Mouse (Mus musculus): ENCODE measurements around the gene Mapk8ip2. TPM values are rescaled to one million over a fixed set of nuclear protein-coding genes. Genes with fewer than 3 reads are reported as not detected.

The Mapk8ip2 gene
- polyA plus RNA-seq (2014; fragmentation: Nextera tagmentation; extraction: Ambion mirVana), result 0.34 and 0.37 TPM in 2 replicates

DNA sequence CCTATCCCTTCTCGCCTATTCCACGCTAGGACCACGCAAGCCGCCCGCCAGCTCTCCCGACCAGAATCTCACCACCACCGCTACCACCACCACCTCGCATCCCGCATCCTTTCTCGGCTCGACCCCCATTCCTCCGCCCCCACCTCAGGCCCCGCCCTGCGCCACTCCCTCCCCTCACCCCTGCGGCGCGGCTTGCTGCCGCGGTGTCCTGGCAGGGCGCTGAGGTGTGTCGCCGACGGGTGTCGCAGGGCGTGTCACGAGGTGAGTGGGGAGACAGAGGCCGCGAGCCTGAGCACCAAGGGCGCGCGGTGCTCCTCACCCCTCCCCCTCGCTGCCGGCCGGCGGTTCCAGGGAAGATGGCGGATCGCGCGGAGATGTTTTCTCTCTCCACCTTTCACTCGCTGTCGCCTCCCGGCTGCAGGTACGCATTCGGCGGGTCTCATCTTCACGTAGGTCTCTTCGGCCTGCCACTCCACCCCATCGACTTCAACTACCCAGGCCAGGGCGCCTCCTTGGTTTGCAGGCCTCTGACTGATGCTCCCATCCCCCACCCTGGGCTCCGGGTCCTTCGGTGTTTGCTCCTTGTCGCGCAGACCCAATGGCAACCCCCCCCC, at the start of gene Mapk8ip2:
Gene Mapk8ip2 (plus strand): TSS at position 49 of the 614 bp plus-strand sequence.
- no peaks in the 10 kb centered on the region for H3K36me3 ChIP-seq (ENCODE audit: control insufficient read depth, insufficient read depth, low read length)
- H3K9me3 ChIP-seq (ENCODE audit: control insufficient read depth, low read length), result no peaks in the 10 kb centered on the region
- ATAC-seq (ENCODE audit: low FRiP score, low TSS enrichment), result peak; percentile 40
- peak within 1 kb of the TSS; percentile 50 for H3K4me3 ChIP-seq (ENCODE audit: low read length)
- no peak within 1 kb of the TSS for H3K27ac ChIP-seq (ENCODE audit: low read depth, low read length)
- peaks cover 21% of the 10 kb centered on the region for H3K27me3 ChIP-seq (ENCODE audit: control insufficient read depth, insufficient read depth, low read length)
- peak within 1 kb of the TSS; percentile 20; the same call in 1 of the 2 replicates for H3K9ac ChIP-seq (ENCODE audit: low read depth, low read length)
- peaks cover 9% of the 10 kb centered on the region; the same call in 1 of the 2 replicates for H3K4me1 ChIP-seq (ENCODE audit: control insufficient read depth, insufficient read depth, low read length)
- under 1% methylated on average over 53 of the region's 53 CpGs for WGBS
- peak within 1 kb of the TSS; percentile 93 for H3K4me2 ChIP-seq (replicated peaks; ENCODE audit: low read depth, low read length)

DNA sequence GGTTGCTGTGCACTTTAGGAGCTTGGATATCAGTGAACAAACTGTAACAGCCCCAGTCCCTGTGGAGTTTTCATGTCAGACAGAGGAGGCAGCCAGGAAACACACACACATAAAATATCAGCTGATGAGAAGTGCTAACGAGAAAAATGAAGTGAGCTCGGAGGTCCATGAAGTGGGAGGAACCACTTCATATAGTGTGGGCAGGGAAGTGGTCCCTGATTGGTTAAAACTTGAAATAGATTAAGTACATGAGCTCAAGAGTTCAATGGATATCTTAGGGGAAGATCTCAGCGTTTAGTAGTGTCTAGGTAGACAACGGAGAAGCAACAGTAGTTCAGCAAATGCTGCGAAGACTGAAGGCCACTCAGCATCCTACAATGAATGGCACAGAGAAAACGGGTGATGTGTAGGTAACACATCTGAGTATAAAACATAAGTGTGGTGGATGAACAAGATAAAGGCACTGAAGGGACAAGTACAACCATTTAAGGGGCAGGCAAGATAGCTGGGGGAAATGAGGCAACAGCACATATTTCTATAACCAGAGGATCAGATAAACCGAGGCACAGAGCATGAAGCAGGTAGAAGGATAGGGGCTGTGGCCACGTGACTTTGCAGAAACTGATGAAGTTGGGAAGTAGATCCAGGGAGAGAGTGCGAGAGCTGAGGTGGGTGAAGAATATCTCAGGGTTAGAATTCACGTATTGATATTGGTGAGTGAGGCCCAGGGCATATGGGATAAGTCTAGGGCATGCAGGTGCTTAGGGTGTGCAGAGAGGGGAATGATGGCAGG, 48.7 kb upstream of the Mapk8ip2 start:
- Histone ChIP-seq H3K4me1 (ENCODE audit: control insufficient read depth, insufficient read depth, low read length) (no peaks in the 10 kb centered on the region), H3K4me2 (replicated peaks; ENCODE audit: low read depth, low read length) (no peak overlapping the region), H3K4me3 (ENCODE audit: low read length) (no peak overlapping the region), H3K36me3 (ENCODE audit: control insufficient read depth, insufficient read depth, low read length) (no peaks in the 10 kb centered on the region), H3K9me3 (ENCODE audit: control insufficient read depth, low read length) (peaks cover 3% of the 10 kb centered on the region; the same call in 1 of the 2 replicates), H3K9ac (ENCODE audit: low read depth, low read length) (no peak overlapping the region), H3K27me3 (ENCODE audit: control insufficient read depth, insufficient read depth, low read length) (no peaks in the 10 kb centered on the region), H3K27ac (ENCODE audit: low read depth, low read length) (no peak overlapping the region)
- 81% methylated on average over 10 of the region's 10 CpGs for WGBS
- ATAC-seq (ENCODE audit: low FRiP score, low TSS enrichment), result no peak

DNA sequence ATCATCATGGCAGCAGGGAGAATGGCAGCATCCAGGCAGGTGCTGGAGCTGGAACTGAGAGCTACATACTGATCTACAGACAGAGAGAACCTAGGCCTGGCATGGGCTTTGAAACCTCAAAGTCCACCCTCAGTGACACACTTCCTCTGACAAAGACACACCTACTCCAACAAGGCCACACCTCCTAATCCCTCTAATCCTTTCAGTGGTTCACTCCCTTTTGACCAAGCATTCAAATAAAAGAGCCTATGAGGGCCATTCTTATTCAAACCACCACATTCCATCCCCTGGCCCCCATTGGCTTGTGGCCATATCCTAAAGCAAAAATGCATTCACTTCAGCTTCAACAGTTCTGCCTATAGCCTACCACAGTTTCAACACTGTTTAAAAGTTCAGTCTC, 47.0 kb upstream of the Mapk8ip2 start:
- Histone ChIP-seq H3K27me3 (ENCODE audit: control insufficient read depth, insufficient read depth, low read length) (no peaks in the 10 kb centered on the region), H3K4me2 (replicated peaks; ENCODE audit: low read depth, low read length) (no peak overlapping the region), H3K9ac (ENCODE audit: low read depth, low read length) (no peak overlapping the region), H3K4me3 (ENCODE audit: low read length) (no peak overlapping the region), H3K9me3 (ENCODE audit: control insufficient read depth, low read length) (peaks cover 3% of the 10 kb centered on the region; the same call in 1 of the 2 replicates), H3K36me3 (ENCODE audit: control insufficient read depth, insufficient read depth, low read length) (no peaks in the 10 kb centered on the region), H3K4me1 (ENCODE audit: control insufficient read depth, insufficient read depth, low read length) (no peaks in the 10 kb centered on the region), H3K27ac (ENCODE audit: low read depth, low read length) (no peak overlapping the region)
- no peak for ATAC-seq (ENCODE audit: low FRiP score, low TSS enrichment)

DNA sequence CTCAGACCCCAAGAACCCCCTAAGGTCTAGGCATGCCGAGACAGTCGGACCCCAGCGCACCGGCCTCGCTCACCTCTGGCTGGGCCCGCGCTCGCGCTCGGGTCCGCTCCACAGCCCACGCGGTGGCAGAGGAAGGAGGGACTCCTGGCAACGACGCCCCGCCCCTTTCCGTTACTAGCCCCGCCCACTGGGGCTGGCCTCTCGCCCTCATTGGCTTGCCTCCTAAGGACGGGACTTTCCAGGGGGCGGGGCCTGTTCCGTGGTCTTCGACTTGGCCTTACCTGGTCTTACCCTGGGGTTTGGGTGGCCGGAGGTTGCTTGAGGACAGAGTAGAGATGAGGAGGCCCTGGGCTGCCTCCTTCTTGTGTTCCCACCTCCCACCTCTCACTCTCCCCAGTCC, 43.6 kb upstream of the Mapk8ip2 start, which contains the start of gene Syce3:
Gene Syce3 (minus strand): TSS at position 386 of the 400 bp plus-strand sequence.
- ATAC-seq (ENCODE audit: low FRiP score, low TSS enrichment), result 0 out of 2 replicates have a peak, but pooled peaks have one; percentile 12

DNA sequence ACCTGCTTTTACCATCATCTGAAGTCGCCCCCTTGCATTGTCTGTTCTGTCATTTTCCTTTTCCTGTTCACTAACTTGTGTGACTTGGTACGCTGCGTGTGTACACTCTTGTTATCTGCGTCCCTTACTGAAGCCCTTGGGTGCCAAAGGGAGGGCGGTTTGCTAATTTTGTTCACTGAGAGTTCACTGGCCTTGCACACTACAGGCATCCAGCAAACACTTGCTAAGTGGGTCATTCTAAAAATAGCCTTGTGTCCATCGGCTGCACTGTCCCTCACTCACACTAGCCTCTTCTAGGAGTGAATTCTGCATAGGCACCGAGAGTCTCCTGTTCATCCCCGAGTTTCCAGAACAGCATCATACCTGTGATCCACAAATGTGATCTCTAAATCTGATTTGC, 38.4 kb upstream of the Mapk8ip2 start:
- H3K27me3 ChIP-seq (ENCODE audit: control insufficient read depth, insufficient read depth, low read length), result no peaks in the 10 kb centered on the region
- H3K4me1 ChIP-seq (ENCODE audit: control insufficient read depth, insufficient read depth, low read length), result no peaks in the 10 kb centered on the region
- no peak overlapping the region for H3K4me3 ChIP-seq (ENCODE audit: low read length)
- 88% methylated on average over 8 of the region's 8 CpGs for WGBS
- no peaks in the 10 kb centered on the region for H3K9me3 ChIP-seq (ENCODE audit: control insufficient read depth, low read length)
- H3K9ac ChIP-seq (ENCODE audit: low read depth, low read length), result no peak overlapping the region
- no peak for ATAC-seq (ENCODE audit: low FRiP score, low TSS enrichment)
- no peak overlapping the region for H3K27ac ChIP-seq (ENCODE audit: low read depth, low read length)
- H3K4me2 ChIP-seq (replicated peaks; ENCODE audit: low read depth, low read length), result no peak overlapping the region
- no peaks in the 10 kb centered on the region; the same call in 1 of the 2 replicates for H3K36me3 ChIP-seq (ENCODE audit: control insufficient read depth, insufficient read depth, low read length)

More for the DNA sequence above, 43.6 kb upstream of the Mapk8ip2 start, which contains the start of gene Syce3:
- H3K9me3 ChIP-seq (ENCODE audit: control insufficient read depth, low read length), result peaks cover 3% of the 10 kb centered on the region; the same call in 1 of the 2 replicates
- no peak within 1 kb of the TSS for H3K27ac ChIP-seq (ENCODE audit: low read depth, low read length)
- H3K27me3 ChIP-seq (ENCODE audit: control insufficient read depth, insufficient read depth, low read length), result no peaks in the 10 kb centered on the region
- H3K4me2 ChIP-seq (replicated peaks; ENCODE audit: low read depth, low read length), result no peak within 1 kb of the TSS
- no peak within 1 kb of the TSS for H3K9ac ChIP-seq (ENCODE audit: low read depth, low read length)
- H3K36me3 ChIP-seq (ENCODE audit: control insufficient read depth, insufficient read depth, low read length), result no peaks in the 10 kb centered on the region
- no peaks in the 10 kb centered on the region for H3K4me1 ChIP-seq (ENCODE audit: control insufficient read depth, insufficient read depth, low read length)
- WGBS, result 93% methylated on average over 22 of the region's 24 CpGs
- no peak within 1 kb of the TSS for H3K4me3 ChIP-seq (ENCODE audit: low read length)

DNA sequence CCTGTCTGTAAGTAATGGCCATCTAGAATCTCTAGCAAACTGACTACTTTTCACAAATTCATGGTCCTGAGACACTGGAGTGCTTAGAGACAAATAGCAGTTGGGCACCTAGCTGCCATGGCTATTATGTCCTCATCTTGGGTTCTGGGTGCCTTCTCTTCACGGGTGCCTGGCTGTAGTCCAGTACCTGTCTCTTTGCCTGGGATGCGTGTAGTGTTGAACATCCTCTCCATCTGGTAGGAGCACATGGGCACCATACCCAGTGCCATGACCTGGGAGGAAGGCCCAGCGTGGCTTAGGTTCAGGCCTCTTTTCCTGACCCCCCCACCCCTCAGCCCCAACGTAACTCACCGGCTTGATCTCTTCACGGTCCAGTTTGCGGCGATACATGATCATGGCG, 31.8 kb upstream of the Mapk8ip2 start:
- Histone ChIP-seq H3K27me3 (ENCODE audit: control insufficient read depth, insufficient read depth, low read length) (no peaks in the 10 kb centered on the region), H3K4me1 (ENCODE audit: control insufficient read depth, insufficient read depth, low read length) (no peaks in the 10 kb centered on the region), H3K4me2 (replicated peaks; ENCODE audit: low read depth, low read length) (no peak overlapping the region), H3K27ac (ENCODE audit: low read depth, low read length) (no peak overlapping the region), H3K9ac (ENCODE audit: low read depth, low read length) (no peak overlapping the region), H3K4me3 (ENCODE audit: low read length) (no peak overlapping the region), H3K36me3 (ENCODE audit: control insufficient read depth, insufficient read depth, low read length) (peaks cover 11% of the 10 kb centered on the region; the same call in 1 of the 2 replicates), H3K9me3 (ENCODE audit: control insufficient read depth, low read length) (no peaks in the 10 kb centered on the region)
- ATAC-seq (ENCODE audit: low FRiP score, low TSS enrichment), result no peak
- WGBS, result 88% methylated on average over 9 of the region's 9 CpGs

DNA sequence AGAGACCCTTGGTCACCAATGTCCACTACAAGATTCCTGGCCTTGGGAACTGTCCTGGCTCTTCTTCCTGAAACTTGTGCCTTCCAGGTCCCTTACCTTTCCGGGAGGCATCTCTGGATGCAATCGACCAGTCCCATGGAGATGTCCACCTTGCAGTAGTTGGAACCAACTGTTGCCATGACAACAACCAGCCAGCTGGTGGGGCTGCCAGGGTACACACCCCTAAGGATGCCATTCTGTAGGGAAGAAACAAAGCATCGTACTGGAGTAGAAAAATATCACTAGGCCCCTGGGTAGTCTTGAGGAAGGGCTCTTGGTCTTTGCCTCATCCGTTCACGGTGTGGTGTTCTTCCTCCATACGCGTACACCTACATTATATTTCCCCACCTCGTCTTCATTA, 29.1 kb upstream of the Mapk8ip2 start:
- no peak overlapping the region for H3K27ac ChIP-seq (ENCODE audit: low read depth, low read length)

DNA sequence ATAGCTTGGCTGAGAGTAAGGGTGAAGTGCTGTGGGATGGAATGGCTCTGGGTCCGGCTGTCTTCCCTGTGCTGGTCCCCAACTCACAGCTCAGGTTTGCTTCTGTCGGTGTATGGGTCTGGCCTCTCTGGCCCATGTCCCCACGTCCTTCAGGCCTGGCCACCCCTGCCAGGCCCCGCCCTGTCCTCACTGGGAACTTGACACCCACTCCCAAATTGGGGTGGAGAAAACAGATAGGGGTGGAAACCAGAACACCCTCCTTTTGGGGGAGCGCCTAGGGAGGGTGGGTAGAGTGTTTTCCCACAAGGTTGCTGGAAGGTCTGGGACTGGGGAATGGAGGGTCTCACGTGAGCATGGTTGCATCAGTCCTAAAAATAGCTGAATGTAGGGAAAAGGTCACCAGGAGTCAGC, 28.0 kb upstream of the Mapk8ip2 start, which contains the start of gene Cpt1b:
Gene Cpt1b (minus strand): TSS at position 153 of the 411 bp plus-strand sequence.
- 23% methylated on average over 6 of the region's 6 CpGs for WGBS
- H3K9ac ChIP-seq (ENCODE audit: low read depth, low read length), result no peak within 1 kb of the TSS

More for the DNA sequence above, 29.1 kb upstream of the Mapk8ip2 start:
- no peak overlapping the region for H3K4me3 ChIP-seq (ENCODE audit: low read length)
- H3K9ac ChIP-seq (ENCODE audit: low read depth, low read length), result no peak overlapping the region
- 90% methylated on average over 8 of the region's 8 CpGs for WGBS
- no peak for ATAC-seq (ENCODE audit: low FRiP score, low TSS enrichment)
- H3K4me2 ChIP-seq (replicated peaks; ENCODE audit: low read depth, low read length), result no peak overlapping the region
- H3K4me1 ChIP-seq (ENCODE audit: control insufficient read depth, insufficient read depth, low read length), result peaks cover 4% of the 10 kb centered on the region; the same call in 1 of the 2 replicates
- H3K27me3 ChIP-seq (ENCODE audit: control insufficient read depth, insufficient read depth, low read length), result no peaks in the 10 kb centered on the region
- no peaks in the 10 kb centered on the region for H3K9me3 ChIP-seq (ENCODE audit: control insufficient read depth, low read length)
- H3K36me3 ChIP-seq (ENCODE audit: control insufficient read depth, insufficient read depth, low read length), result peaks cover 21% of the 10 kb centered on the region

More for the DNA sequence above, 28.0 kb upstream of the Mapk8ip2 start, which contains the start of gene Cpt1b:
- Histone ChIP-seq H3K36me3 (ENCODE audit: control insufficient read depth, insufficient read depth, low read length) (peaks cover 21% of the 10 kb centered on the region), H3K4me1 (ENCODE audit: control insufficient read depth, insufficient read depth, low read length) (peaks cover 4% of the 10 kb centered on the region; the same call in 1 of the 2 replicates), H3K27me3 (ENCODE audit: control insufficient read depth, insufficient read depth, low read length) (no peaks in the 10 kb centered on the region), H3K27ac (ENCODE audit: low read depth, low read length) (no peak within 1 kb of the TSS), H3K4me3 (ENCODE audit: low read length) (no peak within 1 kb of the TSS), H3K4me2 (replicated peaks; ENCODE audit: low read depth, low read length) (peak within 1 kb of the TSS; percentile 26), H3K9me3 (ENCODE audit: control insufficient read depth, low read length) (no peaks in the 10 kb centered on the region)
- ATAC-seq (ENCODE audit: low FRiP score, low TSS enrichment), result no peak
